Mouse (Mus musculus) heart, adult 2 months (tissue): ENCODE measurements around the gene Mtx1. TPM values are rescaled to one million over a fixed set of nuclear protein-coding genes. Genes with fewer than 3 reads are reported as not detected.

Experiments
- DNase-seq, 2 experiments: peaks; one replicate each; pipeline ENCODE4 v3.0.0; 2021
- H3K27ac ChIP-seq: fragments of 200-600 bp; 2 replicates; pipeline ENCODE4 v1.8.1; 2022
- H3K27me3 ChIP-seq: fragments of 200-500 bp; 2 replicates; pipeline ENCODE4 v1.6.1; 2012; ENCODE audit warnings: mild to moderate bottlenecking, low read length, inconsistent platforms, mixed read lengths; ENCODE audit not compliant: control insufficient read depth, insufficient read depth
- H3K36me3 ChIP-seq: fragments of 200-500 bp; 2 replicates; pipeline ENCODE4 v1.6.1; 2012; ENCODE audit warnings: low read length, inconsistent platforms; ENCODE audit not compliant: control insufficient read depth, insufficient read depth
- H3K4me1 ChIP-seq: fragments of 200-500 bp; 2 replicates; pipeline ENCODE4 v1.6.1; 2011; ENCODE audit warnings: low read length; ENCODE audit not compliant: control insufficient read depth, insufficient read depth
- H3K4me3 ChIP-seq: fragments of 200-600 bp; 2 replicates; pipeline ENCODE4 v1.8.1; 2022
- H3K79me2 ChIP-seq: fragments of 200-500 bp; replicated peaks from 2 replicates; pipeline ENCODE4 v1.6.1; 2012; ENCODE audit warnings: mild to moderate bottlenecking, inconsistent platforms, low read length, moderate library complexity, mixed read lengths; ENCODE audit not compliant: control insufficient read depth, insufficient read depth
- H3K9ac ChIP-seq: fragments of 200-500 bp; 2 replicates; pipeline ENCODE4 v1.6.1; 2012; ENCODE audit warnings: low read depth, mild to moderate bottlenecking, control low read depth, inconsistent platforms, low read length, mixed read lengths
- CTCF ChIP-seq: fragments of 200-600 bp; IDR thresholded peaks from 2 replicates; pipeline ENCODE4 v1.8.1; 2022; ENCODE audit warnings: antibody characterized with exemption, mild to moderate bottlenecking, moderate library complexity
- EP300 ChIP-seq: fragments of 200-500 bp; IDR thresholded peaks from 2 replicates; pipeline ENCODE4 v1.6.1; 2011; ENCODE audit warnings: low read depth, low read length, control low read depth; ENCODE audit not compliant: insufficient read depth
- POLR2A ChIP-seq: fragments of 200-500 bp; IDR thresholded peaks from 2 replicates; pipeline ENCODE4 v1.6.1; 2011; ENCODE audit warnings: mild to moderate bottlenecking, low read depth, low read length, control low read depth; ENCODE audit not compliant: insufficient read depth
- WGBS: fragments of 180-500 bp; shearing (Covaris S2); methylation state at CpG from one replicate; pipeline ENCODE4 v1.1.7; 2018; 5-methylcytosine and 5-hydroxymethylcytosine counted together
- intact Hi-C: fragments of 180-260 bp; cut with DNase I; formaldehyde crosslinking; loops from one replicate; pipeline ENCODE4 v1.15.1; 2025
- polyA plus RNA-seq: library from polyadenylated mRNA; depleted of rRNA; stranded (reverse); fragments of >200 nt; gene quantifications from 2 replicates; pipeline ENCODE4 v1.2.3, GENCODE M21; 2012
- total RNA-seq, 2 experiments: library from RNA; stranded (reverse); gene quantifications; 2 replicates each; pipeline ENCODE4 v1.2.3; 2021

The Mtx1 gene
- total and polyA plus RNA-seq, 3 experiments, result 59.8 to 96.2 (median 61.8) TPM

- Histone ChIP-seq H3K27me3 (no peaks in the 10 kb centered on the region), H3K9ac (peak within 1 kb of the TSS; percentile 71), H3K27ac (peak within 1 kb of the TSS; percentile 76), H3K4me3 (peak within 1 kb of the TSS; percentile 64), H3K4me1 (peaks cover 3% of the 10 kb centered on the region), H3K79me2 (no peaks in the 10 kb centered on the region), H3K36me3 (no peaks in the 10 kb centered on the region)
- peak; percentile 85 to 89 for DNase-seq
- 22% methylated on average over 13 of the region's 13 CpGs for WGBS
- TF ChIP-seq POLR2A (peak; percentile 78), CTCF (no peak), EP300 (peak; percentile 89)
- intact Hi-C loops, result no loop called here
These were observed 24.4 kb downstream of the Mtx1 start, which contains the start of gene Gba for GRCm38 (mm10) chr3:89202253-89203141. Gba (plus strand) TSS chr3:89202928.

GRCm38 (mm10) chr3:89199839-89200238 lies 27.0 kb downstream of the Mtx1 start:
- no peak overlapping the region for H3K4me3 ChIP-seq
- TF ChIP-seq CTCF (no peak), POLR2A (no peak), EP300 (no peak)
- H3K79me2 ChIP-seq, result no peaks in the 10 kb centered on the region
- WGBS, result 60% methylated on average over 3 of the region's 3 CpGs
- intact Hi-C loops, result no loop called here
- H3K36me3 ChIP-seq, result no peaks in the 10 kb centered on the region
- H3K27ac ChIP-seq, result no peak overlapping the region
- no peak for DNase-seq
- H3K9ac ChIP-seq, result no peak overlapping the region
- peaks cover 3% of the 10 kb centered on the region for H3K4me1 ChIP-seq
- H3K27me3 ChIP-seq, result no peaks in the 10 kb centered on the region

GRCm38 (mm10) chr3:89195979-89196877 lies 30.7 kb downstream of the Mtx1 start:
- H3K79me2 ChIP-seq, result no peaks in the 10 kb centered on the region
- peak overlapping the region; percentile 54 for H3K4me3 ChIP-seq
- no peaks in the 10 kb centered on the region for H3K36me3 ChIP-seq
- WGBS, result 5% methylated on average over 33 of the region's 33 CpGs
- H3K9ac ChIP-seq, result peak overlapping the region; percentile 73
- H3K27ac ChIP-seq, result peak overlapping the region; percentile 87
- TF ChIP-seq POLR2A, result peak; percentile 94
- TF ChIP-seq EP300, result peak; percentile 53; the same call in 1 of the 2 replicates
- peak; percentile 68 for TF ChIP-seq CTCF
- intact Hi-C loops, result loop anchor here (1.0 to 2.0 kb wide), 2 partner anchors 19 kb away; partner anchors contain the start of genes Scamp3 and Thbs3
- H3K4me1 ChIP-seq, result no peaks in the 10 kb centered on the region
- DNase-seq, result peak; percentile 89 to 92
- H3K27me3 ChIP-seq, result no peaks in the 10 kb centered on the region

- Histone ChIP-seq H3K27me3 (no peaks in the 10 kb centered on the region), H3K27ac (no peak overlapping the region), H3K4me1 (no peaks in the 10 kb centered on the region), H3K79me2 (no peaks in the 10 kb centered on the region), H3K4me3 (no peak overlapping the region), H3K36me3 (no peaks in the 10 kb centered on the region), H3K9ac (no peak overlapping the region)
- 91% methylated on average over 2 of the region's 2 CpGs for WGBS
- TF ChIP-seq POLR2A (no peak), CTCF (peak; percentile 55), EP300 (no peak)
- intact Hi-C loops, result no loop called here
- no peak for DNase-seq
These were observed 33.0 kb downstream of the Mtx1 start for GRCm38 (mm10) chr3:89193853-89194252.

GRCm38 (mm10) chr3:89193351-89193750 lies 33.5 kb downstream of the Mtx1 start:
- 71% methylated on average over 1 of the region's 1 CpGs for WGBS

More at GRCm38 (mm10) chr3:89193351-89193750, 33.5 kb downstream of the Mtx1 start:
- no peak for TF ChIP-seq POLR2A
- no peak for TF ChIP-seq EP300
- no peaks in the 10 kb centered on the region for H3K27me3 ChIP-seq
- DNase-seq, result no peak
- H3K4me3 ChIP-seq, result no peak overlapping the region
- H3K27ac ChIP-seq, result no peak overlapping the region
- H3K4me1 ChIP-seq, result no peaks in the 10 kb centered on the region
- no peak overlapping the region for H3K9ac ChIP-seq
- intact Hi-C loops, result no loop called here
- H3K36me3 ChIP-seq, result no peaks in the 10 kb centered on the region
- no peaks in the 10 kb centered on the region for H3K79me2 ChIP-seq
